Mouse (Mus musculus) ES-E14 (cell line): Measurements from ENCODE around the gene Unc45a.

ENCODE experiments used
- CHD2 ChIP-seq: IDR thresholded peaks from 2 replicates; pipeline ENCODE4 v1.6.1; 2014; ENCODE audit warnings: mild to moderate bottlenecking, low read depth, low read length, inconsistent platforms
- HCFC1 ChIP-seq: IDR thresholded peaks from 2 replicates; pipeline ENCODE4 v1.6.1; 2012; ENCODE audit warnings: low read length, inconsistent platforms, borderline replicate concordance; ENCODE audit not compliant: insufficient read depth
- MAFK ChIP-seq: IDR thresholded peaks from 2 replicates; pipeline ENCODE4 v1.6.1; 2014; ENCODE audit warnings: mild to moderate bottlenecking, low read depth, low read length, inconsistent platforms; ENCODE audit not compliant: insufficient read depth
- ZC3H11A ChIP-seq: IDR thresholded peaks from 2 replicates; pipeline ENCODE4 v1.6.1; 2012; ENCODE audit warnings: low read depth, mild to moderate bottlenecking, inconsistent platforms, low read length, borderline replicate concordance
- ZNF384 ChIP-seq: IDR thresholded peaks from 2 replicates; pipeline ENCODE4 v1.6.1; 2012; ENCODE audit warnings: low read depth, low read length, inconsistent platforms

DNA sequence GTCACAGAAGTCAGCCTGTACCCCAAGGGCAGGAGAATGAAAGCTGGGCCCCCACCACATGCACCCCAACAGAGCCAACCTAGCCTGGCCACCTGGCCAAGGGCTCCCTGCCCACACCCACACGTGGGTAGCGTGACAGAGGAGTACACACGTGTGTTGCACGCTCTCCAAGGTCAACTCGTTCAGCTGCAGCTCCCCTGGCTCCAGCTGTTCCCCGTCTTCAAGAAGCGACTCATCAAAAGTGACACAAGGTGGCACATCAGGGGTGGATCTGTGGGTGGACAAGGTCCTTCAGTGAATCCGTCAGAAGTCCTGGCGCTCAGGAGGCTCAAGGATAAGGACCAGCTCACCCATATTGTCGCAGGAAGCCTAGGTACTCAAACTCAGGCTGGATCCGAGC lies 42.1 kb upstream of the Unc45a start:
- TF ChIP-seq HCFC1 = no peak
- no peak for TF ChIP-seq CHD2
- TF ChIP-seq MAFK = no peak
- no peak for TF ChIP-seq ZNF384
- TF ChIP-seq ZC3H11A = no peak
